Mouse (Mus musculus) heart, postnatal 0 days (tissue): ENCODE measurements around the gene 4930579G24Rik.

Source experiments
- CTCF ChIP-seq: IDR thresholded peaks from 2 replicates; pipeline ENCODE4 v1.5.1; 2016; ENCODE audit warnings: antibody characterized with exemption, control low read depth, low read depth
- EP300 ChIP-seq: IDR thresholded peaks from 2 replicates; pipeline ENCODE4 v1.6.1; 2016; ENCODE audit warnings: antibody characterized with exemption, low read depth

GRCm38 (mm10) chr3:79673082-79673481 lies 44.2 kb downstream of the 4930579G24Rik start:
- TF ChIP-seq CTCF (peak; percentile 85), EP300 (no peak)
